Mouse (Mus musculus) forebrain, postnatal 0 days (tissue): ENCODE data around the gene Zfp982. TPM values are rescaled to one million over a fixed set of nuclear protein-coding genes. Genes with fewer than 3 reads are reported as not detected.
"Not testable (repeated sequence)": the region's sequence is repeated elsewhere in the genome, so short reads cannot be mapped to it uniquely, and the experiment has no call there.

Source experiments
- ATAC-seq: fragments of 200-750 bp; cut with Nextera tagmentation; 2 replicates; pipeline ENCODE4 v1.8.0; 2017; ENCODE audit warnings: mild to moderate bottlenecking, moderate library complexity
- DNase-seq: peaks from one replicate; pipeline ENCODE4 v3.0.0-alpha.2; 2015
- H3K27ac ChIP-seq: fragments of 300-500 bp; sonication (generic); 2 replicates; pipeline ENCODE4 v1.5.1; 2014; ENCODE audit warnings: low read depth, mild to moderate bottlenecking, antibody characterized with exemption, low read length, moderate library complexity, mixed read lengths
- H3K27me3 ChIP-seq: fragments of 300-500 bp; sonication (generic); 2 replicates; pipeline ENCODE4 v1.6.1; 2014; ENCODE audit warnings: mild to moderate bottlenecking, low read length, mixed read lengths; ENCODE audit not compliant: insufficient read depth
- H3K36me3 ChIP-seq: fragments of 300-500 bp; sonication (generic); 2 replicates; pipeline ENCODE4 v1.6.1; 2014; ENCODE audit warnings: mild to moderate bottlenecking, moderate library complexity; ENCODE audit not compliant: insufficient read depth
- H3K4me1 ChIP-seq: fragments of 300-500 bp; sonication (generic); 2 replicates; pipeline ENCODE4 v1.6.1; 2014; ENCODE audit warnings: antibody characterized with exemption; ENCODE audit not compliant: insufficient read depth
- H3K4me2 ChIP-seq: fragments of 300-500 bp; sonication (generic); 2 replicates; pipeline ENCODE4 v1.6.1; 2014; ENCODE audit warnings: low read depth, mild to moderate bottlenecking, moderate library complexity
- H3K4me3 ChIP-seq: fragments of 300-500 bp; sonication (generic); 2 replicates; pipeline ENCODE4 v1.5.1; 2014; ENCODE audit warnings: low read depth, low read length, mixed read lengths
- H3K9ac ChIP-seq: fragments of 300-500 bp; sonication (generic); 2 replicates; pipeline ENCODE4 v1.6.1; 2014; ENCODE audit warnings: mild to moderate bottlenecking
- H3K9me3 ChIP-seq: fragments of 300-500 bp; sonication (generic); 2 replicates; pipeline ENCODE4 v1.6.1; 2016; ENCODE audit warnings: low read length
- CTCF ChIP-seq: sonication (generic); IDR thresholded peaks from 2 replicates; pipeline ENCODE4 v1.5.1; 2016; ENCODE audit warnings: antibody characterized with exemption, control low read depth, low read depth
- WGBS: fragments of 180-500 bp; shearing (Covaris S2); extraction: QIAGEN DNeasy Blood & Tissue Kit; methylation state at CpG from one replicate; pipeline ENCODE4 v1.1.7; 2014; 5-methylcytosine and 5-hydroxymethylcytosine counted together
- polyA plus RNA-seq: library from polyadenylated mRNA; unstranded; fragments of >200 nt; fragmentation: Nextera tagmentation; extraction: Ambion mirVana; gene quantifications from 2 replicates; pipeline ENCODE4 v1.2.1, GENCODE M21; 2015
- total RNA-seq: library from RNA; depleted of rRNA; stranded (reverse); fragments of >200 nt; gene quantifications from 2 replicates; pipeline ENCODE4 v1.2.3, GENCODE M21; 2014

Zfp982 gene
- total and polyA plus RNA-seq, 2 experiments from 2014 or later, result 2.2 to 6.4 TPM

- Histone ChIP-seq H3K27ac (no peak overlapping the region), H3K36me3 (no peaks in the 10 kb centered on the region), H3K9me3 (peaks cover 31% of the 10 kb centered on the region), H3K9ac (no peak overlapping the region), H3K4me3 (no peak overlapping the region), H3K4me1 (no peaks in the 10 kb centered on the region), H3K27me3 (no peaks in the 10 kb centered on the region), H3K4me2 (no peak overlapping the region)
- DNase-seq, result no peak
- TF ChIP-seq CTCF, result no peak
- no peak for ATAC-seq
- WGBS, result 81% methylated on average over 2 of the region's 2 CpGs
Measured at GRCm38 (mm10) chr4:147509174-147509573, 17.0 kb downstream of the Zfp982 start.

- H3K4me2 ChIP-seq, result no peak overlapping the region
- no peak overlapping the region for H3K27ac ChIP-seq
- 71% methylated on average over 2 of the region's 2 CpGs for WGBS
- no peak overlapping the region for H3K9ac ChIP-seq
- no peaks in the 10 kb centered on the region for H3K36me3 ChIP-seq
- ATAC-seq (no peak), DNase-seq (no peak)
- no peaks in the 10 kb centered on the region for H3K4me1 ChIP-seq
- TF ChIP-seq CTCF, result no peak
- no peaks in the 10 kb centered on the region for H3K27me3 ChIP-seq
- peaks cover 75% of the 10 kb centered on the region for H3K9me3 ChIP-seq
- no peak overlapping the region for H3K4me3 ChIP-seq
Measured at GRCm38 (mm10) chr4:147518981-147519380, 26.8 kb downstream of the Zfp982 start.

- no peaks in the 10 kb centered on the region for H3K4me1 ChIP-seq
- H3K9ac ChIP-seq, result no peak overlapping the region
- no peaks in the 10 kb centered on the region for H3K36me3 ChIP-seq
- H3K9me3 ChIP-seq, result peaks cover 80% of the 10 kb centered on the region
- H3K27ac ChIP-seq, result no peak overlapping the region
- ATAC-seq (no peak), DNase-seq (no peak)
- TF ChIP-seq CTCF, result no peak
- no peaks in the 10 kb centered on the region for H3K27me3 ChIP-seq
- no peak overlapping the region for H3K4me2 ChIP-seq
- H3K4me3 ChIP-seq, result no peak overlapping the region
Measured at GRCm38 (mm10) chr4:147520100-147520499, 27.9 kb downstream of the Zfp982 start.

- TF ChIP-seq CTCF, result no peak
- no peak overlapping the region for H3K27ac ChIP-seq
- peaks cover 64% of the 10 kb centered on the region for H3K9me3 ChIP-seq
- WGBS, result 86% methylated on average over 1 of the region's 1 CpGs
- no peaks in the 10 kb centered on the region for H3K36me3 ChIP-seq
- H3K4me2 ChIP-seq, result no peak overlapping the region
- no peaks in the 10 kb centered on the region for H3K4me1 ChIP-seq
- no peaks in the 10 kb centered on the region for H3K27me3 ChIP-seq
- no peak overlapping the region for H3K4me3 ChIP-seq
- no peak overlapping the region for H3K9ac ChIP-seq
- DNase-seq (no peak), ATAC-seq (no peak)
Measured at GRCm38 (mm10) chr4:147525125-147525524, 32.9 kb downstream of the Zfp982 start.

GRCm38 (mm10) chr4:147530366-147530765, 38.1 kb downstream of the Zfp982 start:
- Histone ChIP-seq H3K9me3 (peaks cover 38% of the 10 kb centered on the region), H3K4me2 (no peak overlapping the region), H3K27me3 (no peaks in the 10 kb centered on the region), H3K36me3 (no peaks in the 10 kb centered on the region), H3K27ac (no peak overlapping the region), H3K9ac (no peak overlapping the region), H3K4me3 (no peak overlapping the region), H3K4me1 (no peaks in the 10 kb centered on the region)
- DNase-seq, result no peak
- TF ChIP-seq CTCF, result no peak
- WGBS, result 96% methylated on average over 1 of the region's 1 CpGs
- ATAC-seq, result no peak

- not testable (repeated sequence) for H3K9ac ChIP-seq, DNase-seq, H3K4me3 ChIP-seq, H3K27me3 ChIP-seq, H3K4me1 ChIP-seq, H3K27ac ChIP-seq, H3K4me2 ChIP-seq, H3K36me3 ChIP-seq, ATAC-seq
- peaks cover 44% of the 10 kb centered on the region for H3K9me3 ChIP-seq
Measured at GRCm38 (mm10) chr4:147535916-147536315, 43.7 kb downstream of the Zfp982 start.

GRCm38 (mm10) chr4:147537702-147538101, 45.5 kb downstream of the Zfp982 start:
- WGBS, result 84% methylated on average over 2 of the region's 2 CpGs
- H3K4me3 ChIP-seq, result no peak overlapping the region
- no peaks in the 10 kb centered on the region for H3K27me3 ChIP-seq
- no peaks in the 10 kb centered on the region for H3K36me3 ChIP-seq
- DNase-seq (no peak), ATAC-seq (no peak)
- peaks cover 35% of the 10 kb centered on the region for H3K9me3 ChIP-seq
- H3K27ac ChIP-seq, result no peak overlapping the region
- no peak overlapping the region for H3K4me2 ChIP-seq
- H3K4me1 ChIP-seq, result no peaks in the 10 kb centered on the region
- TF ChIP-seq CTCF, result no peak
- H3K9ac ChIP-seq, result no peak overlapping the region

GRCm38 (mm10) chr4:147539918-147540317, 47.7 kb downstream of the Zfp982 start, which contains the start of gene Gm16503:
TSS of gene Gm16503 (plus strand) at chr4:147540218.
- not testable (repeated sequence) for H3K36me3 ChIP-seq, H3K4me3 ChIP-seq, H3K9ac ChIP-seq, H3K4me1 ChIP-seq, ATAC-seq, H3K27ac ChIP-seq, H3K27me3 ChIP-seq, DNase-seq, H3K4me2 ChIP-seq
- 87% methylated on average over 3 of the region's 3 CpGs for WGBS
- H3K9me3 ChIP-seq, result peaks cover 35% of the 10 kb centered on the region
